Mouse (Mus musculus) liver, embryonic 11.5 days (tissue): ENCODE measurements around the gene Man2a2. TPM values are rescaled to one million over a fixed set of nuclear protein-coding genes. Genes with fewer than 3 reads are reported as not detected.
A peak's percentile ranks its signal among the peaks of the same experiment; 100 is the strongest.
"Not testable (repeated sequence)": the region's sequence is repeated elsewhere in the genome, so short reads cannot be mapped to it uniquely, and the experiment has no call there.

Experiments
- ATAC-seq: fragments of 200-750 bp; cut with Nextera tagmentation; replicated peaks from 2 replicates; pipeline ENCODE4 v1.8.0; 2017; ENCODE audit warnings: moderate number of reproducible peaks, mild to moderate bottlenecking, moderate TSS enrichment, moderate library complexity; ENCODE audit not compliant: low FRiP score
- DNase-seq: peaks from one replicate; pipeline ENCODE4 v3.0.0-alpha.2; 2017; ENCODE audit warnings: low spot score
- H3K27ac ChIP-seq: fragments of 300-500 bp; sonication (generic); 2 replicates; pipeline ENCODE4 v1.5.1; 2014; ENCODE audit warnings: mild to moderate bottlenecking, low read depth, low read length, control low read depth
- H3K27me3 ChIP-seq: fragments of 300-500 bp; sonication (generic); replicated peaks from 2 replicates; pipeline ENCODE4 v1.6.1; 2014; ENCODE audit warnings: low read length, mixed read lengths; ENCODE audit not compliant: control insufficient read depth, insufficient read depth
- H3K36me3 ChIP-seq: fragments of 300-500 bp; sonication (generic); 2 replicates; pipeline ENCODE4 v1.6.1; 2014; ENCODE audit warnings: mild to moderate bottlenecking, low read length, moderate library complexity, mixed read lengths; ENCODE audit not compliant: control insufficient read depth, insufficient read depth
- H3K4me1 ChIP-seq: fragments of 300-500 bp; sonication (generic); replicated peaks from 2 replicates; pipeline ENCODE4 v1.6.1; 2014; ENCODE audit warnings: low read length, mixed read lengths; ENCODE audit not compliant: control insufficient read depth, insufficient read depth
- H3K4me2 ChIP-seq: fragments of 300-500 bp; sonication (generic); 2 replicates; pipeline ENCODE4 v1.6.1; 2014; ENCODE audit warnings: mild to moderate bottlenecking, control low read depth, moderate library complexity
- H3K4me3 ChIP-seq: fragments of 300-500 bp; sonication (generic); 2 replicates; pipeline ENCODE4 v1.5.1; 2014; ENCODE audit warnings: low read depth, low read length, control low read depth
- H3K9ac ChIP-seq: fragments of 300-500 bp; sonication (generic); 2 replicates; pipeline ENCODE4 v1.6.1; 2014; ENCODE audit warnings: low read depth, low read length, control low read depth
- H3K9me3 ChIP-seq: fragments of 300-500 bp; sonication (generic); 2 replicates; pipeline ENCODE4 v1.6.1; 2016; ENCODE audit warnings: low read length, inconsistent platforms, mixed read lengths; ENCODE audit not compliant: control insufficient read depth
- WGBS: fragments of 180-500 bp; shearing (Covaris S2); extraction: QIAGEN DNeasy Blood & Tissue Kit; methylation state at CpG from one replicate; pipeline ENCODE4 v1.1.7; 2014; 5-methylcytosine and 5-hydroxymethylcytosine counted together
- polyA plus RNA-seq: library from polyadenylated mRNA; unstranded; fragments of >200 nt; fragmentation: Nextera tagmentation; extraction: Ambion mirVana; gene quantifications from 2 replicates; pipeline ENCODE4 v1.2.1, GENCODE M21; 2014

The Man2a2 gene
- polyA plus RNA-seq, 1 experiment from 2014 or later: 12.4 TPM

- Histone ChIP-seq H3K4me2 (no peak overlapping the region), H3K27me3 (no peaks in the 10 kb centered on the region), H3K4me3 (no peak overlapping the region), H3K9me3 (peaks cover 3% of the 10 kb centered on the region; the same call in 1 of the 2 replicates), H3K9ac (no peak overlapping the region), H3K36me3 (peaks cover 68% of the 10 kb centered on the region), H3K27ac (no peak overlapping the region), H3K4me1 (no peaks in the 10 kb centered on the region)
- ATAC-seq (no peak), DNase-seq (no peak)
- WGBS: 91% methylated on average over 8 of the region's 8 CpGs
Measured at GRCm38 (mm10) chr7:80330278-80330677, 40.9 kb downstream of the Man2a2 start.

DNA sequence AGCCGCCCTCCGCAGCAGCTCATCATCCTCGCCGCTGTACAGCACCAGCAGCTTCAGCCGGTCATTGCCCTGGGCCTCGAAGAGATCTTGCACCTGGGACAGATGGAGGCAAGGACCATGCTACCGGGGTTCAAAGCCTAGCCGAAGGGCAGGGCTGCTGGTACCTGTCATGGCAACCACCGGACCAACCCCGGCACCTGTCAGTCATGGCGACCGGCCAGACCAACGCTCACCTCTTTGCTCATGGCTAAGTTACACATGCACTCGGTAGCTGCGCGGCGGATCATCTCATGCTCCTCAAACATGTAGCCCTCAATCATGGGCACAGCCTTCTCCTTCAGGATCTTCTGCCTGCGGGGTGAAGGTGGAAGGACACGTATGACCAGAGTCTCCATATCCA, 45.1 kb downstream of the Man2a2 start:
- Histone ChIP-seq H3K36me3 (peaks cover 38% of the 10 kb centered on the region), H3K4me1 (peaks cover 3% of the 10 kb centered on the region), H3K9me3 (no peaks in the 10 kb centered on the region), H3K9ac (no peak overlapping the region), H3K4me2 (no peak overlapping the region), H3K27me3 (no peaks in the 10 kb centered on the region), H3K27ac (no peak overlapping the region), H3K4me3 (no peak overlapping the region)
- no peak for DNase-seq
- ATAC-seq: no peak
- WGBS: 95% methylated on average over 19 of the region's 19 CpGs

DNA sequence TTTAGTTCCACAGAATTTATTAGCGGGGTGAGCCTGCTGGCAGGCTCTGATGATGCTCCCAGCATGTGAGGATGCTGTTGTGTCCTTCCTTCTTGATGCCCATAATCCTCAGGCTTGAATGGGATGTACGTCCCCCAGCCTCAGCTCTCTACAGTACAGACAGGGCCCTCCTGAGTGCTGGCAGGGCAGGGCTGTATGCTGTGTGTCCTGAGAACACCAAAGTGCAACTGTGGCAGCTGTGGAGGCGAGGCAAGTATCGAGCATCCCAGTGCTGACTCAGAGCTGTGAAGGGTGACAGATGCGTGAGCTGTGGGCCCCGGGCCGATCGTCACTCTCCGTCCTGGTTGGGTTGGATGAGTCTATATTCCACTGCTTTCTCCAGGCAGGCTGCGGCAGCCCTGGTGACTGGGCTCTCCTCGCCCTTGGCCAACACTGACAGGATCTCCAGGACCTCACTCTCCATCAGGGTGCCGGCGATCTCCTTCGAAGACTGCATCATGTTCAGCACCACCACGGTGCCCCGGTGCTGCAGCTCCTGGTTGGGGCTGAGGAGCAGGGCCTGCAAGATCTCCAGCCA, 45.8 kb downstream of the Man2a2 start:
- no peaks in the 10 kb centered on the region for H3K27me3 ChIP-seq
- 0 out of 2 replicates have a peak overlapping the region, but pooled peaks have one; percentile 6 for H3K4me2 ChIP-seq
- H3K4me1 ChIP-seq: peaks cover 3% of the 10 kb centered on the region
- peaks cover 37% of the 10 kb centered on the region for H3K36me3 ChIP-seq
- no peak overlapping the region for H3K27ac ChIP-seq
- no peak overlapping the region for H3K4me3 ChIP-seq
- ATAC-seq: no peak
- 0 out of 2 replicates have a peak overlapping the region, but pooled peaks have one; percentile 30 for H3K9ac ChIP-seq
- DNase-seq: no peak
- no peaks in the 10 kb centered on the region for H3K9me3 ChIP-seq
- WGBS: 94% methylated on average over 16 of the region's 16 CpGs

- peak overlapping the region; percentile 79; the same call in 1 of the 2 replicates for H3K27ac ChIP-seq
- 42% methylated on average over 4 of the region's 5 CpGs for WGBS
- not testable (repeated sequence) for ATAC-seq, H3K4me1 ChIP-seq, DNase-seq, H3K9me3 ChIP-seq, H3K27me3 ChIP-seq
- H3K4me3 ChIP-seq: 0 out of 2 replicates have a peak overlapping the region, but pooled peaks have one; percentile 72
- H3K36me3 ChIP-seq: peaks cover 39% of the 10 kb centered on the region
- H3K9ac ChIP-seq: 0 out of 2 replicates have a peak overlapping the region, but pooled peaks have one; percentile 30
- peak overlapping the region; percentile 93 for H3K4me2 ChIP-seq
Measured at GRCm38 (mm10) chr7:80324816-80325119, 46.4 kb downstream of the Man2a2 start.

- peak; percentile 100 for ATAC-seq
- H3K27ac ChIP-seq: peak within 1 kb of the TSS; percentile 79
- H3K4me2 ChIP-seq: peak within 1 kb of the TSS; percentile 93
- WGBS: 3% methylated on average over 38 of the region's 38 CpGs
- H3K27me3 ChIP-seq: no peaks in the 10 kb centered on the region
- DNase-seq: peak; percentile 99
- H3K36me3 ChIP-seq: peaks cover 38% of the 10 kb centered on the region
- H3K4me3 ChIP-seq: peak within 1 kb of the TSS; percentile 72
- peaks cover 3% of the 10 kb centered on the region for H3K4me1 ChIP-seq
- peak within 1 kb of the TSS; percentile 86 for H3K9ac ChIP-seq
- H3K9me3 ChIP-seq: no peaks in the 10 kb centered on the region
Measured at GRCm38 (mm10) chr7:80324043-80324815, 46.9 kb downstream of the Man2a2 start, which contains the start of gene Rccd1. Gene Rccd1 (minus strand): TSS chr7:80324454.

DNA sequence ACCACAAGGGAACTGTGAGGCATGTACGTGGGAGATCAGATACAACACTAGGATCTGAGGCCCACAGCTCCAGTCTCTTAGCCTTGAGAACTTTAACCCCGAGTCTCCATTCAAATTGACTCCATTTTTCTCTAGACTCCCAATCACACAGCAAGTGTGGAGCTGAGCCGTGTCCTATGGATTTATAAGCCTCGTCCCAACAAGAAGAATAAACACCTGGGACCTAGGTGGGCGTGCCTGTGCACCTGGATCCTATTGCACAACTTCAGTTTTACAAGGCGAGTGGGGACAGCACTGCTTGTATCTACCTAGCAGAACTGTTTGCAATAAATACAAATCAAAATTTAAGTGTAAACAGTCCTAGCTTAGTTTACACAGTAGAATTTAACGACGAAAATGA, 47.8 kb downstream of the Man2a2 start:
- H3K9me3 ChIP-seq: no peaks in the 10 kb centered on the region
- no peak for ATAC-seq
- H3K27ac ChIP-seq: peak overlapping the region; percentile 79
- peak overlapping the region; percentile 93 for H3K4me2 ChIP-seq
- H3K36me3 ChIP-seq: peaks cover 31% of the 10 kb centered on the region
- no peak for DNase-seq
- H3K9ac ChIP-seq: peak overlapping the region; percentile 86
- H3K27me3 ChIP-seq: no peaks in the 10 kb centered on the region
- 17% methylated on average over 8 of the region's 8 CpGs for WGBS
- peaks cover 3% of the 10 kb centered on the region for H3K4me1 ChIP-seq
- peak overlapping the region; percentile 72 for H3K4me3 ChIP-seq

- peaks cover 3% of the 10 kb centered on the region for H3K4me1 ChIP-seq
- no peaks in the 10 kb centered on the region for H3K27me3 ChIP-seq
- DNase-seq: no peak
- whole genome bisulfite sequencing: 86% methylated on average over 19 of the region's 19 CpGs
- H3K9me3 ChIP-seq: no peaks in the 10 kb centered on the region
- no peak overlapping the region for H3K4me2 ChIP-seq
- H3K36me3 ChIP-seq: peaks cover 23% of the 10 kb centered on the region
- no peak overlapping the region for H3K9ac ChIP-seq
- no peak overlapping the region for H3K4me3 ChIP-seq
- ATAC-seq: no peak
- H3K27ac ChIP-seq: no peak overlapping the region
Measured at GRCm38 (mm10) chr7:80319846-80320496, 51.2 kb downstream of the Man2a2 start.

DNA sequence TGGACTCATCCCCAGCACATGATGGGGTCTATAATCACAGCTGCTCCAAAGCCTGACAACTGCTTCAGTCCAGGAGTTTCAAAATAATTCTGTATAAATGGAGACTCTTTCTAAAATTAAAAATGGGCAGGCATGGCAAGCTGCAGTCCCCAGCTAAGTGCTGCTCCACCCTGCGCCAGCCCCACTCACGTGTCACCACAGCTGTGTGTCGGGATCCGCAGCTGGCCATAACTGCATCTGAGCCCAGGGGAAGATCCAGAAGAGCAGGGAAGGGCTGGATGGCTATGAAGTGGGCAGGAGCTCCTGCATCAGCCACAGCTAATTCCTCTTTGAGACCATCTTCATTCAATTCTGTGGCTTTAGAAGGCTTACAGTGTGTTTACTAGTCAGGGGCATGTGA, 52.5 kb downstream of the Man2a2 start:
- 90% methylated on average over 4 of the region's 4 CpGs for WGBS
- Histone ChIP-seq H3K9ac (no peak overlapping the region), H3K36me3 (peaks cover 35% of the 10 kb centered on the region), H3K9me3 (no peaks in the 10 kb centered on the region), H3K27ac (no peak overlapping the region), H3K4me2 (no peak overlapping the region), H3K4me1 (peaks cover 3% of the 10 kb centered on the region), H3K4me3 (no peak overlapping the region), H3K27me3 (no peaks in the 10 kb centered on the region)
- ATAC-seq (no peak), DNase-seq (no peak)
